Mouse (Mus musculus) cerebellum, postnatal 14 days (tissue): ENCODE data around the gene Dnah2.
A peak's percentile ranks its signal among the peaks of the same experiment; 100 is the strongest.

ENCODE experiments used
- DNase-seq, 2 experiments: peaks; one replicate each; pipeline ENCODE4 v3.0.0; 2021; ENCODE audit warnings: mixed read lengths in 2 of 2

Dnah2 gene

DNA sequence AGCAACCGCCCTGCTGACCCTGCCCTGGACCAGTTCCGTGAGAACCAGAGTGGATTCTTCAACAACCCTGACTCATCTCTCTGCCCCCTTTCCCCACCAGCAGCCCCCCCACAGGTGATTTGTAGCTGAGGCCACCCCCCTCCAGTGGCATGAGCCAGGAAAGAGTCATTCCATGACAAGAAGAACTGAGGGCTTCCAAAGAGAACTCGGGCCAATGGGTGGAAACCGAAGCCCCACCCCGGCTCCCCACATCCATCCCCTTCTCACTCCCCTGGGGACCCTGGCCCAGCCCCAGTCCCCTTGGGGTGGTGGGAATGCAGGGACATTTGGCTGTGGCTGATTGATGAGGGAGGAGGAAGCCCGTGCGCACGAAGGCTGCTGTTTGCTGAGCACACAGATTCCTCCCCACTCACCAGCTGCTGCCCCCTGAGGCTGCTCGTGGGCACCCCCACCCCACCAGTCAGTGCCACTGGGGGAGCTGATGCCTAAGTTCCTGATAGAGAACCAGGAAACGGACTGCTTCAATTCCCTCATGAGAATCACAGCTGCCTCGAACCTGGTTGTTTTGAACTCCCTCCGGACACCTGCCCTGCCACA is at the start of gene Dnah2:
Gene Dnah2, minus strand, starts transcription at position 51 of the 597 bp plus-strand sequence.
- DNase-seq = no peak

GRCm38 (mm10) chr11:69594853-69595252 is 45.9 kb upstream of the Dnah2 start:
- no peak for DNase-seq

DNA sequence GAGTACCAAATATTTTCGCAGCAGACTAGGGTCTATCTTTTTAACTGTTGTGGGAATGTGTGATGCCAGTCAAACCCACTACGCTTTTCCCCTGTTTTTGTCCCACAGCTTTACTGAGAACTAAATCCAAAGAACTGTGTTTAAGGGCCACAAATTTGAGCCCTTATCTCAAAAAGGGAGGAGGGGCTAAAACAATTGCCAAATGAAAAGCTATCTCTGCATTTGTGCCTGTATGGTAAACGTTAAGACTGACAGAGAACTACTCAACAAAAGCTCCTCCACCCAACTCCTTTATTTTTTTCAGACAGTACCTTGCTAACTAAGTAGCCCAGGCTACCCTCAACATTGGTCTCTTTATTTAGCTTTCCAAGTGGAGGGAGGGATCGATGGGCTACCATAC is 43.9 kb upstream of the Dnah2 start:
- DNase-seq = no peak

GRCm38 (mm10) chr11:69591899-69592637 is 43.2 kb upstream of the Dnah2 start:
- DNase-seq = peak; percentile 63 to 74

DNA sequence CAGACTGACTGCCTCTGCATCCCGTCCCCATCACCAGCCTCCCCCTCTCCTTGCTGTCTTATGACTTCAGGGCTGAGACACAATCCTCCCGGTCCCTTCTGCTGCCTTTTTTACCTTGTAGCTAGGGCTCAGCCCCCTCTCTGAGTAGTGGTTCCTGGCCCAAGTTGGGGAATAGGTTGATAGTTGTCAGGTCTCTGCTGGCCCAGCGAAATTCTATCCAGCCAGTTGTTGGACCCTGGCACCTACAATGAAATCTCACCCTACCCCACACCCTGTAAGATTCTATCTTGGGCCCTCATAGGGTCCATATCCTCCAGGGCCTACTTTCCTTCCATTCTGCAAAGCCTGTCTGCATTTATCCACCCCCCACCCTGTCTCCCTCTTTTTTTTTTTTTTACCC is 42.5 kb upstream of the Dnah2 start:
- no peak for DNase-seq

DNA sequence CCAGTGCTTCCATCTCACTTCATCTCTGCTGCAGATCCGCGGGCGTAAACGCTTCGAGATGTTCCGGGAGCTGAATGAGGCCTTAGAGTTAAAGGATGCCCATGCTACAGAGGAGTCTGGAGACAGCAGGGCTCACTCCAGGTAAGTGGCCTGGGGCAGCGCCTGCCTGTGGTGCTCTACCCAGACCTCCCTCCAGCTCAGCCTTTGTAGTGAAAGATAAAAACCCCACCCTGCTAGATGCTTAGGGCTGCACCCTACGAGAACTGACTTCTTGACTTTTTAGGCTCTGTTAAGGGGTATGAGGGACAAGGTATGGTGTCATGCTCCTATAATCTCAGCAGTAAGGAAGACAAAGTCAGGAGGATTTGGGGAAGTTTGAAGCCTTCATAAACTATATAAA is 41.7 kb upstream of the Dnah2 start:
- DNase-seq = no peak

DNA sequence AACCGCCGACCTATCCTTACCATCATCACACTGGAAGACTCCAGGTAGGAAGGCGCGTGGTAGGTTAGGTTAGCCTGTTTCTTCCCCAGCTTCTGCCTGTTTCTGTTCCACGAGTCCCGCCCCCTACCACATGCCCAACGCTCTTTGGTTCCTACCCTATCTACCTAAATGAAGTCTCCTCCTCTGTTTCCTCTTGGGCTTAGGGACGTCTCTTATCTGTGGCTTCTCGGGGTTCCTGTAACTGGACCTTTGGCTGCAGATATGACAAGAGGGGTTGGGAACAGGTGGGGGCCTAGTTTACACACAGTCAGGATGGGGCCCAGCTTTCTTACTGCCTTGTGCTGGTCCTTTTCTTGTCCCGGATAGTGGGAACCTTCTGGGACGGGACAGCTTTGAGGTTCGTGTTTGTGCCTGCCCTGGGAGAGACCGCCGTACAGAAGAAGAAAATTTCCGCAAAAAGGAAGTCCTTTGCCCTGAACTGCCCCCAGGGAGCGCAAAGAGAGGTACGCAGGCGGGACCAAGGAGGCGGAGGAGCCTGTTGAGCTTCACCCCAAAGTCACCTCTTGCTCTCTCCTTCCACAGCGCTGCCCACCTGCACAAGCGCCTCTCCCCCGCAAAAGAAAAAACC is 40.4 kb upstream of the Dnah2 start:
- no peak for DNase-seq

GRCm38 (mm10) chr11:69585718-69586325 is 36.9 kb upstream of the Dnah2 start:
- DNase-seq = no peak

DNA sequence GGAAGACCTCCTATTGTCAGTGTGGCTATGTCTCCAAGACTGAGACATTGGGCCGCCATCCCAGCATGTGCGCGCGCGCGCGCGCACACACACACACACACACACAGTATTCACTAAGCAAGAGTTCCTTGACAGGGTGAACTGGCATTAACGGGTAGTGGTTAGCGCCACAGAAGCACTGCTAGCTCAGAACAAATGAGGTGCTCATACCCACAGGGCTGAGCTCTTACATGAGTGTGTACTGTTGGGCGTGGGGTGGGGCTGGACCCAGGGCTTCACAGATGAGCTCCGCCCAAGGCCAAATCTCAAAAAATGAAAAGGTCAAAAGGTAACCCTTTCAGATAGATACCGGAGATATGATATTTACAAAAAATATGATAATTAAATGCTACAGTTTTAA is 36.0 kb upstream of the Dnah2 start:
- no peak for DNase-seq

DNA sequence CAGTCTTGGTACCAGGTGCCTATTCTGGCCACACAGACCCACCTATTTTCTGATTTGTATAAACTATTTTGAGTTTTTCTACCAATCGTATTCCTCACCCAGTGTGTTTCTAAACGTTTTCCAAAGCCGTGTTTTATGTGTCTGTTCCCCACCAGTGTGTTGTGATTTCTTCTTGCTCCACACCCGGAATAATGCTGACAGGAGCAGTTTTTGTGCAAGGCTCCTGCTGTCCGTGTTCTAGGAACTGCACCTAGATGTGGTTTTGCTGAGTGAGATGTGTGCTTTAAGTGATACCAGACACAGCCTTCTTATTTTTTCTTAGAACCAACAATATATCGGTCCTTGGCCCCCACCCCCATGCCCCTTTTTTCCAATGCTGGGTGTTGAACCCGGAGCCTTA is 35.1 kb upstream of the Dnah2 start:
- DNase-seq = no peak

DNA sequence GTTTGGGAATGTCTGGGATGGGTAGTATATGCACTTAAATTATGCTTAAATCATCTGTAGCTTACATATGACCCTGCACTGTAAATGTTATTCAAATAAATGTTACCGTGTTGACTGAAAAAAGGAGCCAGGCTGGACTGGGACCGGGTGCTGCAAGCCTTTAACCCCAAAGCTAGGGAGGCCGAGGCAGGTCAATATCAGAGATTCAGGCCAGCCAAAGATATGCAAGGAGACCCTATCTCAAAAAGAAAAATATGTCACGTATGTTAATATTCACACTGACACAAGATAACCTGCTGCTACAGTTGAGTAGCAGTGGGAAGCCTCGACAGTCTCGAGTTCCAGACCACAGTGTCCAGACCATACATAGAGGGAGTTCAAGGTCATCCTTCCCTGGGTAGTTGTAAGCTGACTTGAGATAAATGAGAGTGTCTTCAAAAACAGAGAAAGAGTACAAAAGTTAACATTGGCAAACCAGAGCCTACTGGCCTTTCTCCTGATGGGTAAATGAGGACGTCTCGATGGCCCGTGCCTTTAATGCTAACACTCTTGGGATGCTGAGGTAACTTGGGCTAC is 33.4 kb upstream of the Dnah2 start:
- DNase-seq = no peak

- DNase-seq = no peak
These were observed 32.9 kb upstream of the Dnah2 start for GRCm38 (mm10) chr11:69581814-69582213.

GRCm38 (mm10) chr11:69581147-69581688 is 32.3 kb upstream of the Dnah2 start:
- DNase-seq = peak; percentile 97 to 98

- no peak for DNase-seq
These were observed 31.7 kb upstream of the Dnah2 start for GRCm38 (mm10) chr11:69580572-69581146.

- peak; percentile 90 for DNase-seq
These were observed 31.2 kb upstream of the Dnah2 start, which contains the start of the genes Wrap53 and Trp53 for GRCm38 (mm10) chr11:69580091-69580514. Gene Wrap53 (minus strand): TSS chr11:69580255. Gene Trp53 (plus strand): TSS chr11:69580359.

DNA sequence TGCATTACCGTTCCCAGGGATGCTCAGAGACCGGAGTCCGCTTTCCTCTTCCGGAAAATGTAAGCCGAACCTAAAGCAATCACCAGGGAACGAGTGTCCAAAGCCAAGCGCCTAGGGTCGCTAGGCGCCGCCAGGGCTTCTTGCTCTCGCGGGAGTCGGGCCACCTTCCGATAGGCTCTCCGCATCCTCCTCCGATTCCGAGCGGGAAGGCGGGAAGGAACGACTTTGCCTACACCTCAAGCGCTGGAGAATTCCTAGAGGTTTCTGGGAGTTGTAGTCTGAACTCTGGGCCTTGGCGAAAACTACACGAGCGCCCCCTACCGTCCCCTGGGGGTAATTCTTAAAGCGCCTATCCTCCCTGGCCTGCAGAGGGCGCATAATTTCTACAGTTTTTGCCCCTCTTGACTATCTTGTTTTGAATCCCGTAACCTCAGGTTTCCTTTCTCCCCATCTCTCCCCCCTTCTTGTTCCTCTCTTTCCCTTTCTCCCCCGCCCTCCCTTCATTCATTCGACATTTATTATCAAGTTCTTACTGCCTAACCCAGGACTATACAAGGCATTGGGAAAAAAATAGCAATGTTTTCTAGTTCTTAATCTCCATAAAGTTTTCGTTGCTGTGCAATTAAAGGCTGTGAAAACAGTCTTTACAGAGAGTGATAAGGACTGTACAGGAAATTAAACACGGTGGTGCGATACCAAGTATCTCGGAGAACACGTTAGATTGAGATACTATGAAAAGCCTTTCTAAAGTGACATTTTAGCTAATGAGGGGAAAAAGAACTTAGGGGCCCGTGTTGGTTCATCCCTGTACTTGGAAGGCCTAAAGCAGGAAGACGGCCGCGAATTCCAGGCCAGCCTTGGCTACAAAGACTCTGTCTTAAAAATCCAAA is 30.5 kb upstream of the Dnah2 start:
- DNase-seq = peak; percentile 97 to 98

- DNase-seq = no peak
These were observed 29.4 kb upstream of the Dnah2 start for GRCm38 (mm10) chr11:69578301-69578700.

DNA sequence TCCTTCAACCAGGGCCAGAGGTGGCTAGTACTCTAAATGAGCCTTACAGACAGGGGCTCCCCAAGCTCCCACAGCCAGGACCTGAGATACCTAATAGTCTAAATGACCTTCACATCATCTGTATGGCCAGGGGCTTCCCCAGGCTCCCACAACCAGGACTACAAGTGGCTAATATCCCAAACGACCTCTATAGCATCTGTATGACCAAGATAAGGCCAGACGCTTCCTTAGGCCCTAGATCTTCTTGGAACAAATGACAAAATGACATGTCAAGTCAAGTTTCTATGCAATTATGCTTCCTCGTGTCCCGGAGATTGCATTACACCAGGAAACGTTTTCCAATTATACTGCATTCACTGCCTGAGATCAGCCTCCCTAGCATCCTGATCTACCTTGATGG is 27.4 kb upstream of the Dnah2 start:
- no peak for DNase-seq

- peak in 1 of 2 experiments; percentile 33 for DNase-seq
These were observed 26.3 kb upstream of the Dnah2 start for GRCm38 (mm10) chr11:69575220-69575619.

DNA sequence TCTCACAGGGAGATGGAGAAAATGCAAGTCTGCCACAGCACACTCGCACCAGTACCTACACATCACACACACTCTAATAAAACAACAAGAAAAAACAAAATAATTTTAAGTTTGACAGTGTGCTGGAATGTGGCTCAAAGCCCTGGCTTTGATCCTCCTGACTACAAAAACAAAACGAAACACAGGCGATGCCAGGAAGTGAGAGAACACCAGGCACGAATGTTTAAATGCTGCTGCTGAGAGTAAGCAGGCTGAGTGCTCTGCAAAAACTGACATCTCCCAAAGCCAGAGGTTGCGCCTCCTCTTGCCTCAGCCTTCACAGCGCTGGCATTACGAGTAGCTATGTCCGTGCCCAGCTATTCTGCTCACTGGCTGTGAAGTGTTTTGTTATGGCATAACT is 16.2 kb upstream of the Dnah2 start:
- no peak for DNase-seq

DNA sequence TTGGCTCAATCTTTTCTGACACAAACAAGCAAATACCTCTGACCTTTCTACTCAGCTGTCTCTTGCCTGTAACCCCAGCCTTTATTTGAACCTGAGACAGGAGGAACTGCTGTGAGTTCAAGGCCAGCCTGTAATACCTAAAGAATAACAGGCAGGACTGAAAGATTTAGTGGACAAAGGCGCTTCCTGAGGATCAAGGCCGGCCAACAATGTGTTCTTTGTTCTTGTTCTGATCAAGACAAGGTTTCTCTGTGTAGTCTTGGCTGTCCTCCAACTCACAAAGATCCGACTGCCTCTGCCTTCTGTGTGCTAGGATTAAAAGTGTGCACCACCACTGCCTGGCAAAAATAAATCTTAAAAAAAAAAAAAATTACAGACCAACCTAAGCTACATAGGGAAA is 15.5 kb upstream of the Dnah2 start:
- no peak for DNase-seq
